Mouse (Mus musculus): ENCODE data around the gene Echdc2.
A peak's percentile ranks its signal among the peaks of the same experiment; 100 is the strongest.

Echdc2 gene

DNA sequence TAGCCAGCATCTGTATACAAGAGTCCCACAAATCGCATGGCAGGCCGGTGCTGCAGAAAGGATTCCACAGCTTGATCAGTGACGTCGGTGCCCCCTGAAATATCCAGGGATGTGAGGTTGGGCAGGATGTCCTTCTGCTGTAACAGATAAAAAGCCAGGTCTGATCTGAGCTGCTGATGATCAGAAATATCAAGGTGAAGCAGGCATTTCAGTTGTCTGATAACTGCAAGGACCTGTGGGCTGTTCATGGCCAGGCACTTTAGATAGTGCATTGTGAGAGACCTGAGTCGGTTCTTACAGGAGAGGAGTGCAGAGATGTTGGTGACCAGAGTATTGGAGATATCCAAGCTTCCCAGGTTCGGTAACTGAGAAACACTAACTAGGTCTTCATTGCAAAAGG lies 39.4 kb downstream of the Echdc2 start:
- no peak for DNase-seq

- DNase-seq = no peak
These were observed 47.8 kb downstream of the Echdc2 start for GRCm38 (mm10) chr4:108213023-108213422.

- DNase-seq = peak; percentile 9
These were observed 52.3 kb downstream of the Echdc2 start, which contains the start of gene Zyg11a for GRCm38 (mm10) chr4:108217332-108218179. Gene Zyg11a (minus strand): TSS chr4:108218048.

- no peak for DNase-seq
These were observed 53.8 kb downstream of the Echdc2 start for GRCm38 (mm10) chr4:108219019-108219418.

- no peak for DNase-seq
These were observed 57.3 kb downstream of the Echdc2 start for GRCm38 (mm10) chr4:108222507-108222906.

GRCm38 (mm10) chr4:108225341-108225872 lies 60.2 kb downstream of the Echdc2 start:
- DNase-seq = no peak
